Mouse (Mus musculus) thymus, postnatal 14 days (tissue): ENCODE measurements at regions not wholly inside any gene's neighbourhood (a gene's known extent, or its start where the extent isn't known, plus 50 kb on each side); places are given as distances from the start of the nearest gene placed in this dataset.

Experiments
- DNase-seq: peaks from one replicate; pipeline ENCODE4 v3.0.0; 2021

GRCm38 (mm10) chr10:95083341-95084148, 138.9 kb upstream of the Plxnc1 start:
- peak; percentile 74 for DNase-seq

DNA sequence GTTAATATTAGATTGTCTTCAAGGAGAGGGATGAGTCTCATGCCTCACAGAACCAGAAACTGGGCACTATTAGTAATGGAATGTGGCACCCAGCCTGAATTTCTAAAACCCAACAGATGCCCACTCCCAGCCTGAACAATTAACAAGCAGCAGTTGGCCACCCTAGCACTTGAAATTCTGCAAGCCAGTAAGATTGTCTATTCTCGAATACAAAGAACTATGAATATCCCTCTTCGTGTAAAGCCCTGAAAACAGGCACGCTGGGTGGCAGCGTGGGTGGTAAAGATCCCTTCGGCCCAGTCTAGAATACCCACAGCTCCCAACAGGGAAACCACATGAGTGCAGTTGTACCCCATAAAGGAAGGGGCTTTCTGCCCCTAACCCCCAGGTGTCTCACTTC, 138.0 kb upstream of the Plxnc1 start:
- DNase-seq: peak; percentile 35

DNA sequence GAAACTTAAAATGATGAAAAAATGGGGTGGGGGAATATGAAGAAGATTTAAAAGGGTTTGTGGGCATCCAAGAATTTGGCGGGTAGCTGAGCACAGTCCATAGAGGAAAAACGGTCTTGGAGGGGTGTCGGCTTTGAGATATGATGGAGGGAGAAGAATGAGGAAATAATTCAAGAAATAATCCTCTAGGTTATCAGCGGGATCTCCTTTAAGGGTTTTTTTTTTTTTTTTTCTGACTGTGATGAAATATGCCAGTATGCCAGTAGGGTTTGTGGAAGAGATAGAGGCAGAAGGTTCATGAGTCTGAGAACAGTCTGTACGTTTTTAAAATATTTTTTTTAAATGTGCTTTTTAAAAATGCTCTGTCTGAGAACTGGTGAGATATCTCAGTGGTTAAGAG, 135.3 kb upstream of the Plxnc1 start:
- DNase-seq: no peak

DNA sequence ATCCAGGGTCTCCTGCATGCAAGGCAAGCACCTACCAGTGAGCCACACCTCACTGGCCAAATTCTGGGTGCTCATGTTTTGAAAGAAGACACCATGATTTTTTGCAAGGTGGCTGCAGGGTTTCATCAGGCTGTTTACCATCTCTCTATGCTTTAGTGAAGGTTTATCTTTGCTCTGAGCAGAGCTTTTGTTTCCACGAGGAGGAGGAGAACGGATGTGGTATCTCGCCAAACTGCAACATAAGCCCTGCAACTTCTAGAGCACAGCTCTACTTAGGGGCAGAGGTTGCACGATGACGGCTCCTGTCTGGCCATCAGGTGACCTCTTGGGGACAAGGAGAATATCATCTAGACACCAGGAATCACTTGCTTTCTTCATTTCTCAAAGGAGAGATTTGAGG, 131.8 kb upstream of the Plxnc1 start:
- DNase-seq: peak; percentile 21

DNA sequence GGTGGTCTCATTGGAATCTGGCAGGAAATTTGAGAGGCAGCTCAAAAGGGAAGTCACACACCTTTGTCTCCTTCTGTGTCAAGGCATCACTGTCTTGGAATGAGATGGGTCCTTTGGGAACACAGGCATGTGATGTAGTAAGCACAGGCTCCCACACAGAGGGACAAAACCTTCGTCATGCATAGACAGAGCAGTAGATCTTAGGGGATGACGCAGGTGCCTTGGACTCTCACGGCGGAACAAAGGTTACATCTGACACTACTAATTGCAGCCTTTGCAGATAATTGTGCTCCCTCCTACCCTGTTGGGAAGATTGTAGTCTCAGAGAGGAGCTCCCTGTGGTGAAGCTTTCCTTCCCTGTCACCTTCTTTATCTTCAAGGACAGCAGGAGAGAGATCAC, 131.3 kb upstream of the Plxnc1 start:
- no peak for DNase-seq

GRCm38 (mm10) chr10:95074959-95075590, 130.4 kb upstream of the Plxnc1 start:
- DNase-seq: no peak

DNA sequence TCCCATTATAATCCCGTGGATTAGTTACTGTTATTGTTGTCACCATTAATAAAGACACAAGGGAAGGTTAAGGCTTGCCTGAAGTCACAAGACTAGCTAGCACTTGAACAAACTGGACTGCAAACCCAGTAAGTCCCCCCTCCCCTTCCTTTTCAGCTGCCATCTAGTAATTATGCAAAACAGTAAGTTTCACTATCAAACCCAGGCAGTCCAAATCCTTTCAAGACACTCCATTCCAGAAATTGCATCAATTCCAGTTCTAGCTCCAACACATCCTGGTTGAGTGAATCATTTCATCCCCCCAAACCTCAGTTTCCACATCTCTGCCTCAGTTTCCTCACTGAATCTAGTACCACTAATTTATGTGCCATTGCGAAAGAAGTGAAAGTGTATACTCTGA, 129.7 kb upstream of the Plxnc1 start:
- no peak for DNase-seq

GRCm38 (mm10) chr10:95067971-95068370, 123.3 kb upstream of the Plxnc1 start:
- DNase-seq: no peak

DNA sequence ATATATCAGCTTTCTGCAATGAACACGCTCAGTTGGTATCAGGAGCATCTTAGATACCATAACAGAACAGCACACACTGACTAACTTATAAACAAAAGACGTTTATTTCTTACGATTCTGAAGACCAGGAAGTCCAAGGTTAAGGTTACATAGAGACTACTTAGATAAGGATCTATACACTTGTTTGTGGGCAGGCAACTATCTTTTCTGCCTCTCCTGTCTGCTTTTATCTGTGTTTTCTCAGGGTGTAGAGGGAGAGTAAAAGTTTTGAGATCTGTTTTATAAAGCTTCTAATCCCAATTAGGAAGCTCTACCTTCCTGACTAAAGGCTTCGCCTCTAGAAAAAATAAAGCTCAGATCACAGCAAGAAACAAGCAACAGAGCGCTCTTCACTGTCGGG, 122.1 kb upstream of the Plxnc1 start:
- no peak for DNase-seq

GRCm38 (mm10) chr10:95059486-95060091, 115.0 kb upstream of the Plxnc1 start:
- DNase-seq: no peak

- DNase-seq: no peak
Observed at GRCm38 (mm10) chr10:95059078-95059477, 114.4 kb upstream of the Plxnc1 start.

- no peak for DNase-seq
Observed at GRCm38 (mm10) chr10:95057051-95057714, 112.5 kb upstream of the Plxnc1 start.

- DNase-seq: no peak
Observed at GRCm38 (mm10) chr10:95056541-95056940, 111.9 kb upstream of the Plxnc1 start.

DNA sequence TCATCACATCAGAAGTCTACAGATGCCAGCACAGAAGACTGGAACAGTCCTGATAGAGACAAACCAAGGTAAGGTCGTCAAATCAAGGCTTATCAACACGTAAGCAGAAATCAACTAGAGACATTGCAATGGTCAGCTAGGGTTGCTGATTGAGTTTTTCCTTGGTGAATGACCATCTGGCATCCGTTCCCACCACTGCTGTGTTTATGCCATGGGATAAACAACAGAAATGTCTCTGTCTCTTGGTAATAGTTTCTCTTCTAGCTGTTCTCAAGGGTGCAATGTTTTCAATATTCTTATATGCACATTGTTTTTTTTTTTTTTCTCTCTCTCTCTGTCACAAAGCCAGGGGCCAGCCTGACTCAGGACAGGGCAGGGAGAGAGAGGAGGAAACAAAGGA, 110.2 kb upstream of the Plxnc1 start:
- DNase-seq: no peak

- DNase-seq: no peak
Observed at GRCm38 (mm10) chr10:95048790-95049189, 104.2 kb upstream of the Plxnc1 start.

DNA sequence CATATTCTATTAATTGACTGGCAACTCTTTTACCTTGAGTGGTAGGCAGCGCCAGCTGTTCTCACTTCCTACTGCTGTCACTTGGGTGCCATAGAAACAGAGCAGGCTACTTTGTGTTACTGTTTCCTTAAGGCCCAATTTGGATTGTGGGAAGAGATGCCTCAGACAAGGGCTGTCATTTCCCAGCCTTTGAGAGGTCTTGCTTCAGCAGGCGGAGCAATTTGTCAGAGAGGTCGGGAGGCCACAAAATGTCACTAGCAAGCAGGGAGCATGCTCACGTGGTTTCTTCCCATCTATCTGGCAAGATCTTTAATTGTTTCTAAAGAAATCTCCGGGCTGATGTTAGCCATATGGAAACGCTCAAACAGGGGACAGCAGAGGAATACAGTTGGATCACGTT, 99.3 kb upstream of the Plxnc1 start:
- no peak for DNase-seq

DNA sequence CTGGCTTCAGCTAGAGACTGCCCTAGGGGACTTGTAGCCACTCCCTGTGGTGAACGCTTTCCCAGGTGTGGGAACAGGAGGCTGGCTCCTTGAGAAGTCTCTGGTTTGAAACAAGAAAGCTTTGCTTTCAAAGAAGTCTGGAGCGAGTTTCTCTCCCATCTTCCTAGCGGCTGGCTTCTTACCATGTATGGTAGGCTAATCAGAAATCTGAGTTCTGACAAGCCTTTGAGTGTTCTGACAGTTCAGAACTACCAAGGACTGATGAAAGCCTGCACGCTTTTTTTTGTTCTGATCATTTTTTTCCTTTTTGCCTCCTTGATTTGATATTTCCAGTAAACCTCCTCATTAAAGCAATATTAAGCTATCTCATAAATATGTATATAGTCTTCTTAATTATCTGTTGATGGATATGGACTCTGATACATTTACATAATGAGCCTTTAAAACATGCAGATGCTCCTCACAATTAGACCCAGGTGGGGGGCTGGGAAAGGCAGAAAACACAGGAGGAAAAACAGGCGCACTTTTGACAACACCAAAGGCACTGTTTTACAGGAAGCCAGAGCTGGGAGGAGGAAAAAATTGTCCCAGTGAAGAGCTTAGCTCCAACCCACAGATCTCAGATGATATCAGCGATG, 95.7 kb upstream of the Plxnc1 start:
- DNase-seq: no peak

GRCm38 (mm10) chr10:95036043-95036697, 91.5 kb upstream of the Plxnc1 start:
- DNase-seq: no peak

DNA sequence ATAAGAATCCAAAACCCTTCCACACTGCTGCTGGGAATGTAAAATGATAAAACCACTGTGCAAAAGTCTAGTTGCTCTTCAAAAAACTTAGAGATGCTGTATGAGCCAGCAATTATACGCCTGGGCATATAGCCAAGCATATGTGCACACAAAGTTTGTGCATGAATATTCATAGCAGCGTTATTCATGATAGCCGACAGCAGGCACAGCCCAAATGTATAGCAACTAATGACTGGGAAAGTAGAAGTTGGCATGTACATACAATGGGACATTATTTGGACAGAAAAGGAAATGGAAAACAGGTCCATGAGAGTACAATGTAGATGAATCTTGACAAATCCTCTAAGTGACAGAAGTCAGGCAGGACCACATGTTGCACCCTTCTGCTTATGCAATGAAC, 90.7 kb upstream of the Plxnc1 start:
- no peak for DNase-seq

- no peak for DNase-seq
Observed at GRCm38 (mm10) chr10:95034566-95034965, 89.9 kb upstream of the Plxnc1 start.

- DNase-seq: no peak
Observed at GRCm38 (mm10) chr10:95032760-95033716, 88.4 kb upstream of the Plxnc1 start.
